Mouse (Mus musculus): ENCODE results near the gene Gpt2.

DNA sequence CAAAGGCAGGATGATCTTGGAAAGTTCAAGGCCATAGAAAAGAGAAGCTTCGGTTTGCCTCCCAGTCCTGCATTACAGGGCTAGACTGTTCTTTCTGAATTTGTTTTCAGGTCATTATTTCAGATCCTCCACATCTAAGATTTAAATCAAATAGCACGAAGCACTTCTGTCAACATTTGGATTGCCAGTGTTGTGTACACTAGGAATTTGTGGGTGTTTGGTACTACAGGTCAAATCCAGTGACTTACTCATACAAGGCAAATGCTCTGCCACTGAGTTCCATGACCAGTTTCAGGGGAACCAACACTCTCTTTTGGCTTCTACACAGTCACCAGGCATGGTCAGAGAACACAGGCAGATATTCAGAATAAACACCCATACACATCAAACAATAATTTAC, 41.1 kb downstream of the Gpt2 start:
- TF ChIP-seq CTCF (IDR thresholded peaks at IDR 0.05; ENCODE audit: extremely low read depth, insufficient read depth, low read length) (no peak), POLR2A (IDR thresholded peaks at IDR 0.05; ENCODE audit: extremely low read depth, insufficient read depth, low read length) (no peak)

Data from cortical plate, adult 2 months (tissue).